In genomic region chr1:156745188-156745810, GRCm38 (mm10) we compare ENCODE assay signal across 10 mouse cellular contexts. TPM values are rescaled to one million over a fixed set of nuclear protein-coding genes. Genes with fewer than 3 reads are reported as not detected.
DNase-seq lines count a peak whose midpoint lies in the region; ATAC-seq and TF ChIP-seq lines count a peak whose summit lies in the region.
"Had no signal": no experiment of that assay in that cellular context is flagged by ENCODE, and none has a peak within 500 bp of the region (broad histone marks: within the 10 kb centered on the region; RNA-seq: fewer than 3 reads in every experiment).

No protein-coding gene starts in this region.

- TF ChIP-seq EP300 in liver, embryonic 14.5 days (IDR thresholded peaks at IDR 0.05; ENCODE audit: low read depth): peak; percentile 99

- H3K4me3 ChIP-seq in heart, embryonic 13.5 days: no peak overlapping the region
- H3K4me3 ChIP-seq in G1E (ENCODE audit: low read depth, low read length): peak overlapping the region; percentile 22; the same call in 1 of the 2 replicates
- no peak overlapping the region for H3K4me3 ChIP-seq in embryonic facial prominence, embryonic 10.5 days
- H3K4me3 ChIP-seq in liver, embryonic 14.5 days (ENCODE audit: insufficient read depth in 1 of 2, low read depth in 2 of 2, low read length in 2 of 2): peak overlapping the region; percentile 29 to 39
- H3K4me3 ChIP-seq: heart, embryonic 15.5 days had no signal

- no peak for TF ChIP-seq CTCF in G1E (IDR thresholded peaks at IDR 0.05; ENCODE audit: low read depth, low read length)
- TF ChIP-seq CTCF in liver, embryonic 14.5 days (IDR thresholded peaks at IDR 0.05; ENCODE audit: low read depth): no peak

- peaks cover 27% of the 10 kb centered on the region for H3K4me1 ChIP-seq in heart, embryonic 13.5 days
- peaks cover 45% of the 10 kb centered on the region for H3K4me1 ChIP-seq in G1E (ENCODE audit: insufficient read depth, low read depth, low read length)
- peaks cover 21% of the 10 kb centered on the region for H3K4me1 ChIP-seq in embryonic facial prominence, embryonic 10.5 days
- H3K4me1 ChIP-seq in liver, embryonic 14.5 days (replicated peaks; ENCODE audit: control insufficient read depth in 2 of 2, insufficient read depth in 2 of 2, low read length in 1 of 2): peaks cover 54 to 68% of the 10 kb centered on the region in 2 experiments

- no peaks in the 10 kb centered on the region for H3K27me3 ChIP-seq in heart, embryonic 13.5 days (replicated peaks)
- H3K27me3 ChIP-seq in G1E (ENCODE audit: insufficient read depth, low read length): no peaks in the 10 kb centered on the region
- no peaks in the 10 kb centered on the region for H3K27me3 ChIP-seq in embryonic facial prominence, embryonic 10.5 days (replicated peaks; ENCODE audit: low read depth, poor library complexity, severe bottlenecking)
- H3K27me3 ChIP-seq in liver, embryonic 14.5 days (ENCODE audit: control insufficient read depth, insufficient read depth, low read length): no peaks in the 10 kb centered on the region
- H3K27me3 ChIP-seq: heart, embryonic 15.5 days had no signal

- no peaks in the 10 kb centered on the region for H3K36me3 ChIP-seq in heart, embryonic 13.5 days
- H3K36me3 ChIP-seq in G1E (replicated peaks): no peaks in the 10 kb centered on the region
- H3K36me3 ChIP-seq in embryonic facial prominence, embryonic 10.5 days (replicated peaks): no peaks in the 10 kb centered on the region
- no peaks in the 10 kb centered on the region for H3K36me3 ChIP-seq in liver, embryonic 14.5 days (replicated peaks; ENCODE audit: control insufficient read depth, insufficient read depth, low read depth)
- H3K36me3 ChIP-seq: heart, embryonic 15.5 days had no signal

- H3K9ac ChIP-seq in heart, embryonic 13.5 days: peak overlapping the region; percentile 20; the same call in 1 of the 2 replicates
- peak overlapping the region; percentile 71 for H3K9ac ChIP-seq in liver, embryonic 14.5 days (replicated peaks)
- H3K9ac ChIP-seq: heart, embryonic 15.5 days had no signal

- peak overlapping the region; percentile 71 for H3K27ac ChIP-seq in heart, embryonic 13.5 days (replicated peaks)
- H3K27ac ChIP-seq in embryonic facial prominence, embryonic 10.5 days (replicated peaks): peak overlapping the region; percentile 60
- H3K27ac ChIP-seq in liver, embryonic 14.5 days: peak overlapping the region; percentile 93
- H3K27ac ChIP-seq: heart, embryonic 15.5 days had no signal

- peak overlapping the region; percentile 10 for H3K4me2 ChIP-seq in heart, embryonic 13.5 days
- peak overlapping the region; percentile 79 for H3K4me2 ChIP-seq in liver, embryonic 14.5 days (ENCODE audit: low read depth)
- H3K4me2 ChIP-seq: heart, embryonic 15.5 days had no signal

- H3K9me3 ChIP-seq in heart, embryonic 13.5 days: no peaks in the 10 kb centered on the region
- H3K9me3 ChIP-seq in G1E (replicated peaks): no peaks in the 10 kb centered on the region
- no peaks in the 10 kb centered on the region for H3K9me3 ChIP-seq in embryonic facial prominence, embryonic 10.5 days
- no peaks in the 10 kb centered on the region for H3K9me3 ChIP-seq in liver, embryonic 14.5 days (ENCODE audit: control insufficient read depth, low read length)
- H3K9me3 ChIP-seq: heart, embryonic 15.5 days had no signal

- 47% methylated on average over 7 of the region's 7 CpGs for WGBS in heart, embryonic 13.5 days
- WGBS in embryonic facial prominence, embryonic 10.5 days: 84% methylated on average over 7 of the region's 7 CpGs
- 15% methylated on average over 7 of the region's 7 CpGs for WGBS in liver, embryonic 14.5 days (ENCODE audit: insufficient replicate concordance)

- no peak for DNase-seq in heart, postnatal 4 days
- peak; percentile 63 for DNase-seq in G1E (ENCODE audit: low spot score)
- DNase-seq in embryonic facial prominence, embryonic 10.5 days (ENCODE audit: low spot score): no peak
- DNase-seq in liver, embryonic 14.5 days (ENCODE audit: low read depth in 3 of 3, low spot score in 3 of 3): peak; percentile 80 to 87 (median 84)
- no peak for DNase-seq in layer of hippocampus, adult 18-20 months (ENCODE audit: low spot score in 2 of 2)
- no peak for DNase-seq in gastrocnemius, adult 8-10 months (ENCODE audit: low spot score in 2 of 2)
- no peak for DNase-seq in adrenal gland, postnatal 36 days
- DNase-seq: lung, adult 2 months had no signal

- peak; percentile 69 for ATAC-seq in heart, embryonic 13.5 days (ENCODE audit: extremely low read depth, insufficient number of reproducible peaks, low FRiP score, low TSS enrichment)
- ATAC-seq in G1E (ENCODE audit: extremely low read depth, insufficient number of reproducible peaks, low FRiP score, poor library complexity, severe bottlenecking): peak; percentile 99
- ATAC-seq in liver, embryonic 14.5 days (ENCODE audit: insufficient read depth): peak; percentile 95

RNA-seq across cellular contexts. Expression of gene Fam20b, which starts 26.4 kb away (rescaled TPM):
- 20.2 and 21.4 TPM in 2 replicates for polyA plus RNA-seq in heart, embryonic 13.5 days (2015; fragmentation: Nextera tagmentation; extraction: Ambion mirVana)
- total RNA-seq in heart, postnatal 4 days (2021): 10 to 100 TPM; 52.3 to 54.3 TPM
- total RNA-seq in G1E (2014; fragmentation: Nextera tagmentation): 36.1 and 43.3 TPM in 2 replicates
- 90.0 and 93.5 TPM in 2 replicates for total RNA-seq in G1E (2017)
- polyA plus RNA-seq in G1E (2012): 9.7 and 11.8 TPM in 2 replicates
- 17.8 and 18.0 TPM in 2 replicates for polyA plus RNA-seq in embryonic facial prominence, embryonic 10.5 days (2016; fragmentation: Nextera tagmentation; extraction: Ambion mirVana)
- polyA plus RNA-seq in liver, embryonic 14.5 days (2012; rRNA removed): 5.2 and 7.5 TPM in 2 replicates
- 9.9 and 11.1 TPM in 2 replicates for polyA plus RNA-seq in liver, embryonic 14.5 days (2014; fragmentation: Nextera tagmentation; extraction: Ambion mirVana)
- total RNA-seq in layer of hippocampus, adult 18-20 months (2021): 10 to 100 TPM; 82.7 to 83.8 TPM
- total RNA-seq in gastrocnemius, adult 8-10 months (2022): 10 to 100 TPM; 28.2 to 50.5 (median 34.6) TPM
- 10 to 100 TPM; 47.9 to 58.3 TPM for total RNA-seq in adrenal gland, postnatal 36 days (2021)

Comparison
In these comparisons a context has a peak if more than half of its experiments do, and no peak if none do; other contexts are left out.
1. H3K4me3 ChIP-seq: peak in G1E (single experiment) and liver, embryonic 14.5 days (2 of 2); none in heart, embryonic 13.5 days (single experiment) and embryonic facial prominence, embryonic 10.5 days (single experiment).
2. DNase-seq: peak in G1E (single experiment) and liver, embryonic 14.5 days (3 of 3); none in heart, postnatal 4 days (single experiment), embryonic facial prominence, embryonic 10.5 days (single experiment), layer of hippocampus, adult 18-20 months (0 of 2), gastrocnemius, adult 8-10 months (0 of 2) and adrenal gland, postnatal 36 days (0 of 2).
3. Peak in every context shown above with its lines, with median percentiles within 50 percentile points of each other: ATAC-seq and H3K27ac ChIP-seq.